Mouse (Mus musculus): ENCODE data around the gene Mycbp2. TPM values are rescaled to one million over a fixed set of nuclear protein-coding genes. Genes with fewer than 3 reads are reported as not detected.

Mycbp2 gene
- polyA plus RNA-seq, 1 experiment from 2014 or later = 23.0 TPM

Other genes starting within 250 kb of the Mycbp2 start
- 22.1 and 23.4 TPM in 2 replicates for gene Fbxl3, start 247.2 kb downstream of the Mycbp2 start, polyA plus RNA-seq (2015; fragmentation: Nextera tagmentation; extraction: Ambion mirVana)
- 1.7 TPM in 2 replicates for gene Scel, start 166.5 kb upstream of the Mycbp2 start, polyA plus RNA-seq (2015; fragmentation: Nextera tagmentation; extraction: Ambion mirVana)

All from limb, embryonic 13.5 days (tissue).